In genomic region chr8:110813081-110813812, GRCm38 (mm10) we compare ENCODE assay signal across 20 mouse cellular contexts. TPM values are rescaled to one million over a fixed set of nuclear protein-coding genes. Genes with fewer than 3 reads are reported as not detected.
"Had no signal": no experiment of that assay in that cellular context is flagged by ENCODE, and none has a peak within 500 bp of the region (broad histone marks: within the 10 kb centered on the region; RNA-seq: fewer than 3 reads in every experiment).

No protein-coding gene starts in this region.

- DNase-seq: liver, postnatal 0 days; lung, adult 2 months; lung, postnatal 14 days; lung, postnatal 36 days; right cerebral cortex, postnatal 14 days; thymus, adult 2 months; thymus, postnatal 25 days had no signal

- H3K4me1 ChIP-seq: liver, embryonic 15.5 days; midbrain, embryonic 12.5 days; midbrain, embryonic 15.5 days; neural tube, embryonic 12.5 days had no signal

- H3K4me3 ChIP-seq: liver, embryonic 15.5 days; lung, embryonic 15.5 days; megakaryocyte, embryonic 14.5 days; midbrain, embryonic 12.5 days; midbrain, embryonic 15.5 days; neural tube, embryonic 12.5 days; stomach, embryonic 15.5 days had no signal

- H3K9ac ChIP-seq: liver, embryonic 15.5 days; liver, postnatal 0 days; lung, embryonic 15.5 days; midbrain, embryonic 12.5 days; midbrain, embryonic 15.5 days; neural tube, embryonic 12.5 days; stomach, embryonic 15.5 days had no signal

- H3K27ac ChIP-seq: liver, embryonic 15.5 days; lung, embryonic 15.5 days; macrophage; midbrain, embryonic 12.5 days; midbrain, embryonic 15.5 days; neural tube, embryonic 12.5 days; stomach, embryonic 15.5 days; stomach, postnatal 0 days had no signal

- ATAC-seq: liver, postnatal 0 days; lung, postnatal 0 days; midbrain, embryonic 15.5 days had no signal

- H3K4me2 ChIP-seq: liver, embryonic 15.5 days; lung, embryonic 15.5 days; midbrain, embryonic 12.5 days; midbrain, embryonic 15.5 days; neural tube, embryonic 12.5 days; stomach, embryonic 15.5 days had no signal

- H3K9me3 ChIP-seq: liver, embryonic 15.5 days; lung, embryonic 15.5 days; megakaryocyte, embryonic 14.5 days; midbrain, embryonic 12.5 days; midbrain, embryonic 15.5 days; neural tube, embryonic 12.5 days; stomach, embryonic 15.5 days had no signal

- H3K27me3 ChIP-seq: liver, embryonic 15.5 days; lung, embryonic 15.5 days; megakaryocyte, embryonic 14.5 days; midbrain, embryonic 12.5 days; midbrain, embryonic 15.5 days; neural tube, embryonic 12.5 days; stomach, embryonic 15.5 days had no signal

RNA-seq across cellular contexts. Expression of gene Il34, which starts 7.5 kb away (rescaled TPM):
- total RNA-seq: megakaryocyte progenitor cell, adult 5-6 weeks; monocyte, adult 5-6 weeks; neutrophil, adult 5-6 weeks had no signal
- polyA plus RNA-seq: macrophage had no signal
